Comparison of ENCODE assay signal across 22 mouse cellular contexts in the genomic region with DNA sequence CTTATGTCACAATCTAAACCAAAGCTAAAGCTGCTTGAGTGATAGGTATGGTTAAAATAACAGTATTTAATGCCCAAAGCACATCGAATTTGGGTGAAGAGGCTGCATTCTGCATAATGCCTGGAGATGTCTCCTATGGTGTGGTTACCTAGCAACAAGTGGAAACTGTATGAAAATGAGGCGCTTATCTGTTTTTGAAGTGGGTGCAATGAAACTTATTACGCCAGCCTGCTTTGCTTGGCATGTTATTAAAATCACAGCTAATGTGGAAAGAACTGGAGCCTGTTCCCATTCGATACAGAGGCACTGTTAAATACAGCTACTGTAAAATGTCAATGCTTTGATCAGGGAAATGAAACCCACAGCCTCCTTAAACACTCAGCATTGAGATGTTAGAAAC.
"Had no signal": no experiment of that assay in that cellular context is flagged by ENCODE, and none has a peak within 500 bp of the region (broad histone marks: within the 10 kb centered on the region; RNA-seq: fewer than 3 reads in every experiment).

No protein-coding gene starts in this region.

- H3K4me2 ChIP-seq: kidney, embryonic 15.5 days; limb, embryonic 12.5 days; limb, embryonic 15.5 days; liver, embryonic 11.5 days; lung, embryonic 14.5 days; midbrain, embryonic 11.5 days; neural tube, embryonic 13.5 days; stomach, embryonic 15.5 days had no signal

- DNase-seq: kidney, adult 11 months; kidney, adult 8-10 months; kidney, postnatal 10 days; kidney, postnatal 36 days; liver, postnatal 0 days; lung, embryonic 14.5 days; lung, postnatal 36 days; retina, postnatal 1 day; right cerebral cortex, postnatal 25 days; spleen, adult 18-20 months; thymus, postnatal 25 days had no signal

- H3K4me1 ChIP-seq: megakaryocyte, embryonic 14.5 days; stomach, embryonic 15.5 days had no signal

- H3K27ac ChIP-seq: kidney, embryonic 15.5 days; limb, embryonic 12.5 days; limb, embryonic 15.5 days; liver, embryonic 14.5 days; neural tube, embryonic 13.5 days; stomach, embryonic 15.5 days had no signal

- H3K27me3 ChIP-seq: kidney, embryonic 15.5 days; limb, embryonic 12.5 days; megakaryocyte, embryonic 14.5 days; neural tube, embryonic 13.5 days; stomach, embryonic 15.5 days had no signal

- H3K9me3 ChIP-seq: kidney, embryonic 15.5 days; limb, embryonic 12.5 days; limb, embryonic 15.5 days; neural tube, embryonic 13.5 days; stomach, embryonic 15.5 days had no signal

- H3K9ac ChIP-seq: kidney, embryonic 15.5 days; limb, embryonic 12.5 days; limb, embryonic 15.5 days; liver, embryonic 14.5 days; liver, postnatal 0 days; lung, embryonic 14.5 days; neural tube, embryonic 13.5 days; stomach, embryonic 15.5 days had no signal

- H3K36me3 ChIP-seq: kidney, embryonic 15.5 days; limb, embryonic 12.5 days; limb, embryonic 15.5 days; neural tube, embryonic 13.5 days; stomach, embryonic 15.5 days had no signal

- H3K4me3 ChIP-seq: kidney, embryonic 15.5 days; limb, embryonic 12.5 days; limb, embryonic 15.5 days; megakaryocyte, embryonic 14.5 days; myocyte; neural tube, embryonic 13.5 days; stomach, embryonic 15.5 days had no signal

- ATAC-seq: liver, postnatal 0 days; lung, postnatal 0 days had no signal
